Mouse (Mus musculus) left cerebral cortex, postnatal 14 days (tissue): ENCODE measurements around the gene Asb13. TPM values are rescaled to one million over a fixed set of nuclear protein-coding genes. Genes with fewer than 3 reads are reported as not detected.

ENCODE experiments used
- DNase-seq, 2 experiments: peaks; one replicate each; pipeline ENCODE4 v3.0.0; 2021 to 2022; ENCODE audit warnings: low spot score in 2 of 2, mixed read lengths in 1 of 2
- intact Hi-C: fragments of 180-260 bp; cut with DNase I; formaldehyde crosslinking; loops from one replicate; pipeline ENCODE4 v1.15.1; 2025
- total RNA-seq, 2 experiments: library from RNA; stranded (reverse); gene quantifications; 2 replicates each; pipeline ENCODE4 v1.2.3; 2021

The Asb13 gene
- total RNA-seq, 2 experiments from 2014 or later, result 39.0 to 44.7 TPM

- intact Hi-C loops, result no loop called here
- no peak for DNase-seq
Observed at GRCm38 (mm10) chr13:3659163-3660160, 25.6 kb downstream of the Asb13 start.

- intact Hi-C loops, result loop anchor here (2.0 kb wide), 1 partner anchor 337 kb away; no protein-coding TSS in a partner anchor
- DNase-seq, result no peak
Observed at GRCm38 (mm10) chr13:3664241-3664640, 30.4 kb downstream of the Asb13 start.

DNA sequence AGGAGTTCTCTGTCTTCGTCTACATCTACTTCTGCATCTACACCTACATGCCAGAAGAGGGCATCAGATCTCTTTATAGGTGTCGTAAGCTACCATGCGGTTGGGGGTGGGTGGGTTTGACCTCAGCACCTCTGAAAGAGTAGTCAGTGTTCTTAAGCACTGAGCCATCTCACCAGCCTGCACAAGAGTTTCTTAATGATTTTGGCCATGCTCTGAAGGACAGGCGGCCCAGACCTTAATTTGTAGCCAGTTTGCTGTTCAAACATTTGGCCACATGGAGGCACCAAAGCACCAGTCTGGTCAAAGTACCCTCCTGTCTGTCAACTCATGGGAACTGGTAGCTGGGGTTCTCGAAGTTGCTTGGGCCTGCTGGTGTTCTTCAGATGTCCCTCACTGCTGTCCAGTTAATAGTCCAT lies 31.5 kb downstream of the Asb13 start:
- intact Hi-C loops, result loop anchor here (1.0 to 2.0 kb wide), 2 partner anchors 232 to 335 kb away; no protein-coding TSS in a partner anchor

DNA sequence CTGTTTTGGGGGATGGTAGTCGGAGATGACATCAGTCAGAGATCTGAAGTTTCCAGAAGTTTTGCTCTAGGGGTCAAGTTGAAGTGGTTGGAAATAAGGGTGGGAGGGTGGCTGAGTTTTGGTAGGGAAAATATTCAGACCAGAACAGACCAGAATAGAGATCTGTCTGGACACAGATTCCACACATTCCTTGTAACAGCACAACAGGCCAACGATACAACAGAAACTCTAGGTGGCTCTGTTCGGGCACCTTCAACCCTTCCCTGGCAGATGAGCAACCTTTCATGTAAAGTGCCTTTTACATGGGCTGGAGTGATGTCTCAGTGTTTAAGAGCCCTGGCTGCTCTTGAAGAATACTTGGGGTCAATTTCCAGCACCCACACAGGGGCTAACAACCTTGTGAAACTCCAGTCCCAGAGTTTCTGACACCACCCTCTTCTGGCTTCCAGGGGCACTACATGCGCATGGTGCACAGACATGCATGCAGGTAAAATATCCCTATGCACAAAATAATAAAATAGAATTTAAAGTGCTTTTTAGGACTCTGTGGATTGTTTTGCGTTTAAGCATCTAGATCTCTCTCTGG lies 33.5 kb downstream of the Asb13 start:
- intact Hi-C loops, result no loop called here
- DNase-seq, result no peak

More for the DNA sequence above, 31.5 kb downstream of the Asb13 start:
- peak; percentile 73 to 75 for DNase-seq

- intact Hi-C loops, result no loop called here
- DNase-seq, result no peak
Observed at GRCm38 (mm10) chr13:3668068-3668467, 34.2 kb downstream of the Asb13 start.

DNA sequence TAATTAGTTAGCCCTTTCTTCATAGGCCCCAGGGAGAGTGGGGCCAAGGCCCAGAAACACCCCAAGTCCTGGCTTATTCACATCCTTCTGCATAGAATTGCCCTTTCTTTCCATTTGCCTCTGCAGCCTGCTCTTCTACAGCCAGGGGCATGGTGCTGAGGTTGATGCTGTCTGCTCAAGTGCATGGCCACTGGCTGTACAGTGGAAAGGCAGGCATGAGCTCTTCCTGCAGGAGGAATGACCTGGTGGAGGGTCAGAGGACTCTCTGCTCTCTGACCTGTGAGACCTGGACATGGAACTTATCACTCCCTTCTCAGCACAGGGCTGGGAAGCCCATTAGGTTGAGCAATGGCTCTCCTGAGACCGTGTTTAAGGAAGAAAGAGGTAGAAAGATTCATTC lies 35.8 kb downstream of the Asb13 start:
- DNase-seq, result no peak
- intact Hi-C loops, result no loop called here

- intact Hi-C loops, result no loop called here
- no peak for DNase-seq
Observed at GRCm38 (mm10) chr13:3670039-3670438, 36.2 kb downstream of the Asb13 start.

DNA sequence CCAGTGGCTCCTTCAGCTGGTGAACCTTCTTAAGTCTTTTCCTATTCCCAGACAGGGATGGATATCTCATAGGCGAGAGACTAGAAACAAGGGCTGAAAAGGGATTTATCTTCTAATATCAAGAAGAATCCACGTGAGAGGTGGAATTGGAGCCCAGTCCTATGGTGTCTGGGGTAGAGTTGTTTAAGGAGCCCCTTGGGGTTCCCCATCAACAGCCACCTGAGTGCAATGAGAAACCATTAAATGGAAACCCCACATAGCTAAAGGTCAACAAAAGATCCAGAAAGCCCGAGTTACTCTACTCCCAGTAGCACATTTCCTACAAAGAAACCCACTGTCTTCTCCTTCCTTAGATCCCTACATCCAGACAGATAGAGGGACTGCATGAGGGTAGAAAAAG lies 39.3 kb downstream of the Asb13 start:
- intact Hi-C loops, result no loop called here
- DNase-seq, result no peak

GRCm38 (mm10) chr13:3673622-3674021 lies 39.8 kb downstream of the Asb13 start:
- no peak for DNase-seq
- intact Hi-C loops, result no loop called here

DNA sequence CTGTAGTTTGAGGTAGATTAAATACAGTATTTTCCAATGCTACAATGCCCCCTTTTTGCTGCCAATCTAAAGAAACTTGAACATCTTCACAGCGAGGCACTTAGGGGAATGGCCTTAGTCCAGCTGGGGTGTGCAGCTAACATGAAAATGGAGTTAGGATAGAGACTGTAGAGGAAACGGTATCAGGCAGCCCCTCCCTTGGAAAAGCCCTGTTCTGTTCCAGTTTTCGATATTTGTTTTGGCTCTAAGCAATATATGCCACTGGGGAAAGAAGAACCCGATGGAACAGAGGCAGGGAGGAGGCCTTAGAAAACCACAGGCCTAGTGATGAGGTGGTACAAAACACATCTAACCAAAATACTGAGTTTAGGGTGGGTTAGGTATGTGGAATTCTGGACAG lies 42.0 kb downstream of the Asb13 start:
- intact Hi-C loops, result no loop called here
- no peak for DNase-seq

DNA sequence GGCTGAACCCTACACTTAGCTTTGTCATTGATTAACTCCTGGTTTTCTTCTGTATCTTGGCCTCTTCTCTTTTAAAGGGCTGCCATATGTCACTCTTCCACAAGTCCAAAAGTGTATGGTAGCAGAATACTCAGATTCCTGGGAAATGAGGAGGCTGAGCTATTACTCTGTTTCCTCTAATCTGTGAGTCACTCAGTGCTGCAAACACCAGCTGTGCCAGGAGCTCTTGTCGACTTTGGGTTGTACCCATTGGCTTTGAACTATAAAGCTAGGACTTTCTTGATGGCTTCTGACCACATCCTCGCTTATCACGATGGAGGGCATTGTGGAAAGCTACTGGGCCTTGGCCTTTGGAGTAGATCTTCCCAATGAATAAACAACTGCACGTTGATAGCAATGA lies 45.3 kb downstream of the Asb13 start:
- DNase-seq, result no peak
- intact Hi-C loops, result no loop called here

- intact Hi-C loops, result no loop called here
- peak in 1 of 2 experiments; percentile 51 for DNase-seq
Observed at GRCm38 (mm10) chr13:3686306-3686705, 52.5 kb downstream of the Asb13 start.

GRCm38 (mm10) chr13:3694599-3695343 lies 60.9 kb downstream of the Asb13 start:
- intact Hi-C loops, result no loop called here
- peak in 1 of 2 experiments; percentile 29 for DNase-seq

- intact Hi-C loops, result no loop called here
- DNase-seq, result peak in 1 of 2 experiments; percentile 37
Observed at GRCm38 (mm10) chr13:3696977-3697735, 63.3 kb downstream of the Asb13 start.

- no peak for DNase-seq
- intact Hi-C loops, result no loop called here
Observed at GRCm38 (mm10) chr13:3700752-3701151, 66.9 kb downstream of the Asb13 start.
